Mouse (Mus musculus) Patski (cell line): Measurements from ENCODE around the gene Crygb. TPM values are rescaled to one million over a fixed set of nuclear protein-coding genes. Genes with fewer than 3 reads are reported as not detected.

Source experiments
- ATAC-seq: fragments of 100-300 bp; one replicate; pipeline ENCODE4 v1.8.0; 2021
- CTCF ChIA-PET: fragments of 350-600 bp; sonication (Branson Sonifier 250); formaldehyde crosslinking; loops from one replicate; lab custom pipeline; 2022; ENCODE audit warnings: inconsistent platforms; lab: Charles Lee
- POLR2A ChIA-PET: fragments of 350-600 bp; sonication (Branson Sonifier 250); formaldehyde crosslinking; loops from one replicate; lab custom pipeline; 2022; ENCODE audit warnings: antibody characterized with exemption, inconsistent platforms; lab: Charles Lee
- DNase-seq: peaks from one replicate; pipeline ENCODE4 v3.0.0-alpha.2; 2011; ENCODE audit warnings: low read depth, low spot score
- H3K27me3 ChIP-seq: fragments of 371-371 bp; one replicate; pipeline ENCODE4 v1.5.1; 2021
- CTCF ChIP-seq: fragments of 100-300 bp; IDR thresholded peaks from one replicate; pipeline ENCODE4 v1.5.1; 2021
- in situ Hi-C: fragments of 300-500 bp; cut with MboI; formaldehyde crosslinking; loops from 3 replicates; pipeline ENCODE4 v1.11.1; 2018; ENCODE audit warnings: low pct_unique_long_range_greater_than_20kb, mixed read lengths
- polyA plus RNA-seq: library from polyadenylated mRNA; unstranded; gene quantifications from one replicate; pipeline ENCODE4 v1.2.3, GENCODE M21; 2021

Crygb gene
- polyA plus RNA-seq, 1 experiment from 2014 or later = not detected

- no peak for TF ChIP-seq CTCF
- no peak for ATAC-seq
- ChIA-PET POLR2A (no interaction called here), CTCF (no interaction called here)
- DNase-seq = no peak
- in situ Hi-C loops = no loop called here
- peaks cover 20% of the 10 kb centered on the region for H3K27me3 ChIP-seq
These were observed 38.7 kb downstream of the Crygb start for GRCm38 (mm10) chr1:65043433-65043832.

- TF ChIP-seq CTCF = no peak
- peaks cover 13% of the 10 kb centered on the region for H3K27me3 ChIP-seq
- ATAC-seq = no peak
- CTCF ChIA-PET = no interaction called here
- POLR2A ChIA-PET = no interaction called here
- DNase-seq = no peak
- in situ Hi-C loops = no loop called here
These were observed 40.3 kb downstream of the Crygb start for GRCm38 (mm10) chr1:65041837-65042236.

GRCm38 (mm10) chr1:65040806-65041205 is 41.3 kb downstream of the Crygb start:
- no peak for TF ChIP-seq CTCF
- peaks cover 20% of the 10 kb centered on the region for H3K27me3 ChIP-seq
- in situ Hi-C loops = no loop called here
- POLR2A ChIA-PET = no interaction called here
- CTCF ChIA-PET = no interaction called here
- ATAC-seq (no peak), DNase-seq (no peak)

- DNase-seq (no peak), ATAC-seq (no peak)
- in situ Hi-C loops = no loop called here
- ChIA-PET POLR2A (interaction anchor here (0.6 kb wide), 1 partner anchor 358 kb away, joined by 3 read pairs; no protein-coding TSS in a partner anchor), CTCF (no interaction called here)
- peaks cover 19% of the 10 kb centered on the region for H3K27me3 ChIP-seq
- TF ChIP-seq CTCF = no peak
These were observed 42.4 kb downstream of the Crygb start for GRCm38 (mm10) chr1:65039679-65040078.

GRCm38 (mm10) chr1:65037542-65037941 is 44.5 kb downstream of the Crygb start:
- in situ Hi-C loops = no loop called here
- DNase-seq (no peak), ATAC-seq (no peak)
- ChIA-PET CTCF (interaction anchor here (1.7 kb wide), 1 partner anchor 142 kb away, joined by 5 read pairs; no protein-coding TSS in a partner anchor), POLR2A (no interaction called here)
- TF ChIP-seq CTCF = no peak
- H3K27me3 ChIP-seq = peaks cover 15% of the 10 kb centered on the region

- POLR2A ChIA-PET = no interaction called here
- DNase-seq (no peak), ATAC-seq (no peak)
- H3K27me3 ChIP-seq = peaks cover 27% of the 10 kb centered on the region
- CTCF ChIA-PET = interaction anchor here (1.0 to 1.3 kb wide), 2 partner anchors 12 to 150 kb away, joined by 3 read pairs; no protein-coding TSS in a partner anchor
- in situ Hi-C loops = no loop called here
- TF ChIP-seq CTCF = no peak
These were observed 46.6 kb downstream of the Crygb start for GRCm38 (mm10) chr1:65035513-65035912.

GRCm38 (mm10) chr1:65032641-65033040 is 49.4 kb downstream of the Crygb start, which contains the start of gene Akr1cl:
TSS of gene Akr1cl (minus strand) at chr1:65032759.
- POLR2A ChIA-PET = no interaction called here
- no peak for ATAC-seq
- CTCF ChIA-PET = interaction anchor here (1.0 to 1.1 kb wide), 3 partner anchors 13 to 147 kb away, joined by 3 to 5 read pairs (median 3); no protein-coding TSS in a partner anchor
- in situ Hi-C loops = no loop called here
- no peak for DNase-seq
- no peak for TF ChIP-seq CTCF
- peaks cover 38% of the 10 kb centered on the region for H3K27me3 ChIP-seq

Other genes starting within 250 kb of the Crygb start
- gene Plekhm3, start 125.5 kb downstream of the Crygb start, polyA plus RNA-seq = 10.2 TPM
- not detected for gene Akr1cl, start 49.5 kb downstream of the Crygb start, polyA plus RNA-seq
- gene Cryge, start 31.1 kb downstream of the Crygb start, polyA plus RNA-seq = not detected
- gene Crygd, start 18.8 kb downstream of the Crygb start, polyA plus RNA-seq = not detected
- gene Crygc, start 8.6 kb downstream of the Crygb start, polyA plus RNA-seq = not detected
- gene Cryga, start 21.1 kb upstream of the Crygb start, polyA plus RNA-seq = not detected
- not detected for gene Gm28845, start 37.3 kb upstream of the Crygb start, polyA plus RNA-seq
- gene D630023F18Rik, start 40.9 kb upstream of the Crygb start, polyA plus RNA-seq = 0.08 TPM
- 69.2 TPM for gene Idh1, start 104.2 kb upstream of the Crygb start, polyA plus RNA-seq
- 13.7 TPM for gene Pikfyve, start 104.4 kb upstream of the Crygb start, polyA plus RNA-seq
- gene Pth2r, start 199.8 kb upstream of the Crygb start, polyA plus RNA-seq = 0.03 TPM